Mouse (Mus musculus) neutrophil, adult 59 days (primary cell): ENCODE measurements around the gene Traf4. TPM values are rescaled to one million over a fixed set of nuclear protein-coding genes. Genes with fewer than 3 reads are reported as not detected.

Source experiments
- total RNA-seq, 2 experiments: library from RNA; stranded (reverse); gene quantifications; 1 replicate in 1 of 2; 2 replicates in 1 of 2; pipeline ENCODE4 v1.2.4; 2023

Gene Traf4
- total RNA-seq: 1 to 10 TPM; 2.7 to 6.1 TPM

DNA sequence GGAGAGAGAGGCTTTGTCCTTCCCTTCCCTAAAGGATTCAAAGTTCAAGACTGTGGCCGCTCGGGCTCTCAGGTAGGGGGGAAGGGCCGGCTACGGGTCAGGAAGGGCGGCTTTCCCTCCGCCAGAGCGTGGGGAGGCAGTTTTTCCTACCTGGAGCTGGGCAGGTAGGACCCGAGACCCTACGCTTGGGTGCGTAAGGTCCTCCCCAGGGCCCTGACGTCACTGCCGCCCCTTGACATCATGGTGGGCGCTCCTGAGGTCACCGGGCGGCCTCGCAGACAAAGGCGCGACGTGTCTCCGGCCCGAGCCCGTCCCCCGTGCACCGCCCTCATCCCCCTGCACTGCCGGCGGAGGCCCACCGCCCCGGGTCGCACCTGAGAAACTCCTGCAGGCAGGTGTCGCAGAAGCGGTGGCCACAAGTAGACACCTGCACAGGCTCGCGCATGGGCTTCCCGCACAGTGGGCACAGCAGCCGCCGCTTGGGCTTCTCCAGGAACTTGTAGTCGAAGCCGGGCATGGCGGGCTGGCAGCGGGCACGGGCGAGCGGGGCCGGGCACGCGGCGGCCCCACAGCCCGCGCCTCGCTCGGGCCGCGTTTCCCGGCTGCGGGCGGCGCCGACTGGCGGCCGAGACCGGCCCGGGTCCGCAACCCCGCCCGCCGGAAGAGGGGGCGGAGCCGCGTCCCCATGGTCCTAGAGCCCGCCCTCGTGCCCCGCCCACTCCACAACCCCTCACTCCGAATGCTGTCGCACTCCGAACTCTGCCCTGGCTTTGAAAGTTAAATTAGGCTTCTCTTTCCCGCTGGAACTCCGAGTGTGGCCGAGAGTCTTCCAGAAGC lies at the start of gene Traf4:
Traf4 (minus strand) TSS at position 666 of the 837 bp plus-strand sequence.

GRCm38 (mm10) chr11:78193113-78193512 lies 27.7 kb upstream of the Traf4 start, which contains the start of gene Proca1:
Gene Proca1, plus strand, starts transcription at chr11:78193392.

GRCm38 (mm10) chr11:78188331-78189233 lies 23.2 kb upstream of the Traf4 start, which contains the start of gene Rab34:
Gene Rab34, plus strand, starts transcription at chr11:78188430.

DNA sequence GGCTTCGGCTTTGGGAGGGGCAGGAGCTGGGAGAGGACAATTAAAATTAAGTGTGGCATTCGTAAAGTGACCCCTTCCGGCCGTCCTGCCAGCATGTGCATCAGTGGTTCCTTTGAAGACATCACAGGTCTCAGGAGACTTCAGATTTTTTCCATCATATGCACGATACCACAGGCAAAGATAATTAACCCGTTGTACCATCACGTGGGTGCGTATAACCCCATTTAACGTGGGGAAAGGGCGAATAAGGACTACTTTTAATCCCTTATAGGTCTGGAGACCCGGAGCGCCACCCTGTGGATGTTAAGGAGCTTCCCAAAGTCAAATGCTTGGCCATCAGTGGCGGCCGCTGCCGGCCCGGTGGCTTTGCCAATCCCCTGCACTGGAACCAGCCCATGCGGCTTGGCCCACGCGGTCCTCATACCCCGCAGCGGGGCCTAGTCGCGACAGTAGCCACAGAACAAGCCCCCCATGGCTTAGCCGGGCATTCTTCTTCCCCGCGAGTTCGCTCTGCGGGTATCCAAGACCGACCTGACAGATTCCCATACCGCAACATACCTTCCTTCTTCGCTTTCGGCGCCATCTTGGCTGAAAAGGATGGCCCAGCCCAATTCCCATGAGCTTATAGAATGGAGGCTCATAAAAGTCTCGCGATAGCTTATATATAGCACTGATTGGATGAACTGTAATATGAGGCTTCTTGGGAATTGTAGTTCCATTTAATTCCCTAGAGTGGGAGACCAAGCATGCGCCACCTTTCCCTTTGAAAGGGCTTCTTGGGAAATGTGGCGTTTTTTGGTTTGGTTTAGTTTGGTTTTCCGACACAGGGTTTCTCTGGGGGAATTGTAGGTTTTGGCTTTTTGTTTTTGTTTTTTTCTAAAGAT lies 17.8 kb upstream of the Traf4 start, which contains the start of gene Rpl23a:
Rpl23a (minus strand) TSS at position 624 of the 884 bp plus-strand sequence.

GRCm38 (mm10) chr11:78176402-78176862 lies 11.0 kb upstream of the Traf4 start, which contains the start of the genes Nek8 and Tlcd1:
Gene Nek8, minus strand, starts transcription at chr11:78176675.
Gene Tlcd1, plus strand, starts transcription at chr11:78176711.

Other genes starting within 250 kb of the Traf4 start
- not detected for gene Sez6, start 234.8 kb downstream of the Traf4 start, total RNA-seq
- gene Phf12, start 182.8 kb downstream of the Traf4 start, total RNA-seq: 10 to 100 TPM; 87.8 to 88.6 TPM
- gene Dhrs13, start 133.3 kb downstream of the Traf4 start, total RNA-seq: 1 to 10 TPM; 2.3 to 2.5 TPM
- 100 to 1,000 TPM; 132 to 147 TPM for gene Flot2, start 127.7 kb downstream of the Traf4 start, total RNA-seq
- 10 to 100 TPM; 15.0 to 15.1 TPM for gene Eral1, start 85.2 kb downstream of the Traf4 start, total RNA-seq
- gene Fam222b, start 70.9 kb downstream of the Traf4 start, total RNA-seq: 10 to 100 TPM; 44.3 to 50.4 TPM
- gene Nek8, start 11.1 kb upstream of the Traf4 start, total RNA-seq: 1 to 10 TPM; 3.0 to 5.9 TPM
- gene Tlcd1, start 11.1 kb upstream of the Traf4 start, total RNA-seq: 1 to 10 TPM; 5.3 to 8.4 TPM
- 1,000 to 10,000 TPM in 1 of 2 experiments, 100 to 1,000 TPM in 1; 959 to 1,073 TPM for gene Rpl23a, start 18.0 kb upstream of the Traf4 start, total RNA-seq
- gene Rab34, start 22.8 kb upstream of the Traf4 start, total RNA-seq: 1 to 10 TPM in 1 of 2 experiments, under 1 TPM in 1; 1.00 to 1.3 TPM
- 1 to 10 TPM; 1.6 to 1.7 TPM for gene Proca1, start 27.8 kb upstream of the Traf4 start, total RNA-seq
- gene Sdf2, start 80.2 kb upstream of the Traf4 start, total RNA-seq: 10 to 100 TPM; 40.4 to 41.5 TPM
- gene Supt6, start 80.4 kb upstream of the Traf4 start, total RNA-seq: 10 to 100 TPM; 42.0 to 45.1 TPM
- gene 2610507B11Rik, start 96.2 kb upstream of the Traf4 start, total RNA-seq: 10 to 100 TPM; 58.8 to 60.0 TPM
- gene BC030499, start 125.3 kb upstream of the Traf4 start, total RNA-seq: under 1 TPM; 0.22 to 0.49 TPM
- 10 to 100 TPM; 54.9 to 66.0 TPM for gene Spag5, start 135.9 kb upstream of the Traf4 start, total RNA-seq
- gene Aldoc, start 157.4 kb upstream of the Traf4 start, total RNA-seq: 1 to 10 TPM; 1.9 to 3.7 TPM
- 10 to 100 TPM; 33.9 to 37.9 TPM for gene Pigs, start 162.8 kb upstream of the Traf4 start, total RNA-seq
- 100 to 1,000 TPM; 114 to 116 TPM for gene Unc119, start 177.9 kb upstream of the Traf4 start, total RNA-seq
- not detected for gene Foxn1, start 221.0 kb upstream of the Traf4 start, total RNA-seq